9 mouse cellular contexts compared by ENCODE assay signal in genomic region chr4:129855051-129855970, GRCm38 (mm10). TPM values are rescaled to one million over a fixed set of nuclear protein-coding genes. Genes with fewer than 3 reads are reported as not detected.
A peak's percentile ranks its signal among the peaks of the same experiment; 100 is the strongest.
DNase-seq lines count a peak whose midpoint lies in the region; ATAC-seq and TF ChIP-seq lines count a peak whose summit lies in the region.
"Had no signal": no experiment of that assay in that cellular context is flagged by ENCODE, and none has a peak within 500 bp of the region (broad histone marks: within the 10 kb centered on the region; RNA-seq: fewer than 3 reads in every experiment).

No protein-coding gene starts in this region.

- no peak for TF ChIP-seq POLR2A in bone marrow macrophage, adult 2 months (IDR thresholded peaks at IDR 0.05; ENCODE audit: borderline replicate concordance, low read depth, low read length)

- H3K9ac ChIP-seq in hindbrain, embryonic 12.5 days = no peak overlapping the region
- no peak overlapping the region for H3K9ac ChIP-seq in hindbrain, embryonic 16.5 days (ENCODE audit: low read depth, low read length)
- H3K9ac ChIP-seq in midbrain, embryonic 15.5 days = no peak overlapping the region
- H3K9ac ChIP-seq in forebrain, embryonic 14.5 days (ENCODE audit: low read length) = no peak overlapping the region
- H3K9ac ChIP-seq: stomach, embryonic 15.5 days had no signal

- no peak for TF ChIP-seq CTCF in bone marrow macrophage, adult 2 months (IDR thresholded peaks at IDR 0.05; ENCODE audit: low read depth, low read length)

- H3K36me3 ChIP-seq in hindbrain, embryonic 12.5 days = peaks cover 16% of the 10 kb centered on the region
- H3K36me3 ChIP-seq in hindbrain, embryonic 16.5 days (ENCODE audit: control insufficient read depth, insufficient read depth, low read length) = no peaks in the 10 kb centered on the region
- no peaks in the 10 kb centered on the region for H3K36me3 ChIP-seq in midbrain, embryonic 15.5 days (replicated peaks)
- peaks cover 14% of the 10 kb centered on the region; the same call in 1 of the 2 replicates for H3K36me3 ChIP-seq in forebrain, embryonic 14.5 days (ENCODE audit: control insufficient read depth, insufficient read depth, low read length)

- peaks cover 12% of the 10 kb centered on the region for H3K4me1 ChIP-seq in hindbrain, embryonic 12.5 days
- H3K4me1 ChIP-seq in hindbrain, embryonic 16.5 days (ENCODE audit: control insufficient read depth, insufficient read depth, low read depth, low read length) = no peaks in the 10 kb centered on the region
- H3K4me1 ChIP-seq in bone marrow macrophage, adult 2 months (ENCODE audit: control insufficient read depth, insufficient read depth, low read length) = peaks cover 24% of the 10 kb centered on the region
- H3K4me1 ChIP-seq in midbrain, embryonic 15.5 days = peaks cover 13% of the 10 kb centered on the region
- H3K4me1 ChIP-seq in forebrain, embryonic 14.5 days (ENCODE audit: control insufficient read depth, insufficient read depth, low read length) = no peaks in the 10 kb centered on the region
- H3K4me1 ChIP-seq: stomach, embryonic 15.5 days had no signal

- H3K27ac ChIP-seq in hindbrain, embryonic 12.5 days = peak overlapping the region; percentile 7; the same call in 1 of the 2 replicates
- no peak overlapping the region for H3K27ac ChIP-seq in hindbrain, embryonic 16.5 days (ENCODE audit: low read depth, low read length)
- peak overlapping the region; percentile 62 for H3K27ac ChIP-seq in bone marrow macrophage, adult 2 months (ENCODE audit: insufficient read depth, low read depth, low read length)
- peak overlapping the region; percentile 49 for H3K27ac ChIP-seq in midbrain, embryonic 15.5 days
- H3K27ac ChIP-seq in forebrain, embryonic 14.5 days (ENCODE audit: low read depth, low read length) = no peak overlapping the region
- H3K27ac ChIP-seq: stomach, embryonic 15.5 days had no signal

- H3K4me3 ChIP-seq in hindbrain, embryonic 12.5 days = no peak overlapping the region
- H3K4me3 ChIP-seq in hindbrain, embryonic 16.5 days (ENCODE audit: low read length) = no peak overlapping the region
- no peak overlapping the region for H3K4me3 ChIP-seq in bone marrow macrophage, adult 2 months (ENCODE audit: insufficient read depth, low read length)
- H3K4me3 ChIP-seq in midbrain, embryonic 15.5 days = no peak overlapping the region
- no peak overlapping the region for H3K4me3 ChIP-seq in forebrain, embryonic 14.5 days (ENCODE audit: low read depth, low read length)
- H3K4me3 ChIP-seq: stomach, embryonic 15.5 days had no signal

- no peaks in the 10 kb centered on the region for H3K27me3 ChIP-seq in hindbrain, embryonic 12.5 days
- no peaks in the 10 kb centered on the region for H3K27me3 ChIP-seq in hindbrain, embryonic 16.5 days (replicated peaks; ENCODE audit: control insufficient read depth, insufficient read depth, low read length)
- no peaks in the 10 kb centered on the region for H3K27me3 ChIP-seq in midbrain, embryonic 15.5 days (replicated peaks)
- no peaks in the 10 kb centered on the region for H3K27me3 ChIP-seq in forebrain, embryonic 14.5 days (replicated peaks; ENCODE audit: control insufficient read depth, insufficient read depth, low read length)
- H3K27me3 ChIP-seq: stomach, embryonic 15.5 days had no signal

- no peaks in the 10 kb centered on the region for H3K9me3 ChIP-seq in hindbrain, embryonic 12.5 days (replicated peaks)
- H3K9me3 ChIP-seq in hindbrain, embryonic 16.5 days (ENCODE audit: control insufficient read depth, low read length) = no peaks in the 10 kb centered on the region
- H3K9me3 ChIP-seq in midbrain, embryonic 15.5 days = no peaks in the 10 kb centered on the region
- H3K9me3 ChIP-seq in forebrain, embryonic 14.5 days (replicated peaks; ENCODE audit: control insufficient read depth, low read length) = no peaks in the 10 kb centered on the region
- H3K9me3 ChIP-seq: stomach, embryonic 15.5 days had no signal

- peak; percentile 27 for DNase-seq in kidney, postnatal 14 days
- DNase-seq in forebrain, embryonic 14.5 days (ENCODE audit: low spot score) = no peak
- DNase-seq in cerebellum, adult 9-10 months = no peak
- no peak for DNase-seq in spleen, adult 18-20 months

- no peak overlapping the region for H3K4me2 ChIP-seq in hindbrain, embryonic 12.5 days (replicated peaks)
- no peak overlapping the region for H3K4me2 ChIP-seq in hindbrain, embryonic 16.5 days (ENCODE audit: low read length)
- H3K4me2 ChIP-seq in midbrain, embryonic 15.5 days = no peak overlapping the region
- H3K4me2 ChIP-seq in forebrain, embryonic 14.5 days (ENCODE audit: low read length) = no peak overlapping the region
- H3K4me2 ChIP-seq: stomach, embryonic 15.5 days had no signal

- WGBS in hindbrain, embryonic 12.5 days = 79% methylated on average over 16 of the region's 16 CpGs
- 73% methylated on average over 16 of the region's 16 CpGs for WGBS in hindbrain, embryonic 16.5 days
- 83% methylated on average over 16 of the region's 16 CpGs for WGBS in midbrain, embryonic 15.5 days
- WGBS in forebrain, embryonic 14.5 days = 85% methylated on average over 16 of the region's 16 CpGs

- no peak for ATAC-seq in hindbrain, embryonic 12.5 days (ENCODE audit: low FRiP score)
- ATAC-seq in hindbrain, embryonic 16.5 days = no peak
- ATAC-seq in midbrain, embryonic 15.5 days (replicated peaks) = no peak; the same call in 1 of the 2 replicates
- ATAC-seq in forebrain, embryonic 14.5 days = no peak

RNA-seq across cellular contexts. Expression of gene Ptp4a2, which starts 44.3 kb away (rescaled TPM):
- 347 and 360 TPM in 2 replicates for polyA plus RNA-seq in hindbrain, embryonic 12.5 days (2016; fragmentation: Nextera tagmentation; extraction: Ambion mirVana)
- polyA plus RNA-seq in hindbrain, embryonic 16.5 days (2015; fragmentation: Nextera tagmentation; extraction: Ambion mirVana) = 217 and 224 TPM in 2 replicates
- 365 TPM in 2 replicates for polyA plus RNA-seq in bone marrow macrophage, adult 2 months (2012; ENCODE audit: insufficient read depth, insufficient read length, missing spikeins)
- 220 and 223 TPM in 2 replicates for polyA plus RNA-seq in midbrain, embryonic 15.5 days (2015; fragmentation: Nextera tagmentation; extraction: Ambion mirVana)
- polyA plus RNA-seq in forebrain, embryonic 14.5 days (2014; fragmentation: Nextera tagmentation; extraction: Ambion mirVana) = 213 and 214 TPM in 2 replicates

Comparison
In these comparisons a context has a peak if more than half of its experiments do, and no peak if none do; other contexts are left out.
1. H3K27ac ChIP-seq: peak in hindbrain, embryonic 12.5 days (single experiment), bone marrow macrophage, adult 2 months (single experiment) and midbrain, embryonic 15.5 days (single experiment); none in hindbrain, embryonic 16.5 days (single experiment) and forebrain, embryonic 14.5 days (single experiment).